Mouse (Mus musculus): ENCODE measurements at regions not wholly inside any gene's neighbourhood (a gene's known extent, or its start where the extent isn't known, plus 50 kb on each side); places are given as distances from the start of the nearest gene placed in this dataset.

GRCm38 (mm10) chr3:9373896-9374295 lies 236.0 kb downstream of the Zfp704 start:
- no peaks in the 10 kb centered on the region for H3K36me3 ChIP-seq
- 78% methylated on average over 1 of the region's 1 CpGs for WGBS
- no peak overlapping the region for H3K4me3 ChIP-seq
- H3K4me1 ChIP-seq: no peaks in the 10 kb centered on the region
- no peaks in the 10 kb centered on the region for H3K27me3 ChIP-seq
- ATAC-seq (ENCODE audit: low FRiP score, low read depth): no peak
- no peak overlapping the region for H3K9ac ChIP-seq
- no peak overlapping the region for H3K27ac ChIP-seq
- H3K9me3 ChIP-seq: peaks cover 5% of the 10 kb centered on the region; the same call in 1 of the 2 replicates
- H3K4me2 ChIP-seq (replicated peaks): no peak overlapping the region

- Histone ChIP-seq H3K4me1 (no peaks in the 10 kb centered on the region), H3K27me3 (no peaks in the 10 kb centered on the region), H3K36me3 (no peaks in the 10 kb centered on the region), H3K4me2 (replicated peaks) (no peak overlapping the region), H3K9ac (no peak overlapping the region), H3K4me3 (no peak overlapping the region), H3K27ac (no peak overlapping the region), H3K9me3 (no peaks in the 10 kb centered on the region; the same call in 1 of the 2 replicates)
- WGBS: 84% methylated on average over 2 of the region's 2 CpGs
- ATAC-seq (ENCODE audit: low FRiP score, low read depth): no peak
Measured at GRCm38 (mm10) chr3:9370096-9370495, 239.8 kb downstream of the Zfp704 start.

GRCm38 (mm10) chr3:9365791-9366190 lies 244.1 kb downstream of the Zfp704 start:
- Histone ChIP-seq H3K9ac (no peak overlapping the region), H3K27ac (no peak overlapping the region), H3K9me3 (no peaks in the 10 kb centered on the region; the same call in 1 of the 2 replicates), H3K27me3 (no peaks in the 10 kb centered on the region), H3K36me3 (no peaks in the 10 kb centered on the region), H3K4me3 (no peak overlapping the region), H3K4me2 (replicated peaks) (no peak overlapping the region), H3K4me1 (no peaks in the 10 kb centered on the region)
- 80% methylated on average over 9 of the region's 9 CpGs for WGBS
- no peak for ATAC-seq (ENCODE audit: low FRiP score, low read depth)

- H3K4me1 ChIP-seq: no peaks in the 10 kb centered on the region
- H3K27me3 ChIP-seq: no peaks in the 10 kb centered on the region
- H3K4me3 ChIP-seq: no peak overlapping the region
- no peak overlapping the region for H3K9ac ChIP-seq
- no peak overlapping the region for H3K4me2 ChIP-seq (replicated peaks)
- no peak for ATAC-seq (ENCODE audit: low FRiP score, low read depth)
- no peaks in the 10 kb centered on the region for H3K9me3 ChIP-seq
- no peak overlapping the region for H3K27ac ChIP-seq
- no peaks in the 10 kb centered on the region for H3K36me3 ChIP-seq
- 91% methylated on average over 8 of the region's 8 CpGs for WGBS
Measured at GRCm38 (mm10) chr3:9359186-9359585, 250.7 kb downstream of the Zfp704 start.

GRCm38 (mm10) chr3:9358111-9358510 lies 251.8 kb downstream of the Zfp704 start:
- Histone ChIP-seq H3K36me3 (no peaks in the 10 kb centered on the region), H3K27me3 (no peaks in the 10 kb centered on the region), H3K4me2 (replicated peaks) (no peak overlapping the region), H3K4me3 (no peak overlapping the region), H3K9ac (no peak overlapping the region), H3K27ac (no peak overlapping the region), H3K9me3 (no peaks in the 10 kb centered on the region), H3K4me1 (peaks cover under 1% of the 10 kb centered on the region; the same call in 1 of the 2 replicates)
- ATAC-seq (ENCODE audit: low FRiP score, low read depth): no peak
- WGBS: 36% methylated on average over 12 of the region's 12 CpGs

GRCm38 (mm10) chr3:9357639-9358038 lies 252.2 kb downstream of the Zfp704 start:
- H3K4me3 ChIP-seq: no peak overlapping the region
- no peaks in the 10 kb centered on the region for H3K27me3 ChIP-seq
- H3K4me1 ChIP-seq: peaks cover 4% of the 10 kb centered on the region; the same call in 1 of the 2 replicates
- no peak for ATAC-seq (ENCODE audit: low FRiP score, low read depth)
- WGBS: 75% methylated on average over 2 of the region's 2 CpGs
- H3K27ac ChIP-seq: no peak overlapping the region
- H3K36me3 ChIP-seq: no peaks in the 10 kb centered on the region
- no peak overlapping the region for H3K4me2 ChIP-seq (replicated peaks)
- H3K9me3 ChIP-seq: no peaks in the 10 kb centered on the region
- H3K9ac ChIP-seq: no peak overlapping the region

GRCm38 (mm10) chr3:9355875-9356274 lies 254.0 kb downstream of the Zfp704 start:
- 58% methylated on average over 4 of the region's 4 CpGs for WGBS
- Histone ChIP-seq H3K4me2 (replicated peaks) (no peak overlapping the region), H3K4me3 (no peak overlapping the region), H3K36me3 (no peaks in the 10 kb centered on the region), H3K9me3 (no peaks in the 10 kb centered on the region), H3K27me3 (no peaks in the 10 kb centered on the region), H3K27ac (no peak overlapping the region), H3K4me1 (peaks cover 4% of the 10 kb centered on the region; the same call in 1 of the 2 replicates), H3K9ac (no peak overlapping the region)
- no peak for ATAC-seq (ENCODE audit: low FRiP score, low read depth)

GRCm38 (mm10) chr3:9354756-9355155 lies 255.1 kb downstream of the Zfp704 start:
- H3K4me1 ChIP-seq: peaks cover 4% of the 10 kb centered on the region; the same call in 1 of the 2 replicates
- no peak overlapping the region for H3K9ac ChIP-seq
- H3K36me3 ChIP-seq: no peaks in the 10 kb centered on the region
- 76% methylated on average over 11 of the region's 11 CpGs for WGBS
- no peak overlapping the region for H3K4me3 ChIP-seq
- 0 out of 2 replicates have a peak, but pooled peaks cover 4% of the 10 kb centered on the region for H3K27me3 ChIP-seq
- no peak for ATAC-seq (ENCODE audit: low FRiP score, low read depth)
- H3K27ac ChIP-seq: no peak overlapping the region
- no peaks in the 10 kb centered on the region for H3K9me3 ChIP-seq
- H3K4me2 ChIP-seq (replicated peaks): no peak overlapping the region

- H3K27me3 ChIP-seq: peaks cover 21% of the 10 kb centered on the region
- H3K9ac ChIP-seq: no peak overlapping the region
- no peak overlapping the region for H3K4me2 ChIP-seq (replicated peaks)
- ATAC-seq (ENCODE audit: low FRiP score, low read depth): no peak
- no peaks in the 10 kb centered on the region for H3K9me3 ChIP-seq
- H3K4me1 ChIP-seq: peaks cover 10% of the 10 kb centered on the region
- WGBS: 56% methylated on average over 7 of the region's 7 CpGs
- H3K27ac ChIP-seq: no peak overlapping the region
- H3K36me3 ChIP-seq: no peaks in the 10 kb centered on the region
- no peak overlapping the region for H3K4me3 ChIP-seq
Measured at GRCm38 (mm10) chr3:9352251-9352650, 257.6 kb downstream of the Zfp704 start.

GRCm38 (mm10) chr3:9349822-9350221 lies 260.1 kb downstream of the Zfp704 start:
- Histone ChIP-seq H3K27me3 (peaks cover 33% of the 10 kb centered on the region), H3K27ac (no peak overlapping the region), H3K4me2 (replicated peaks) (no peak overlapping the region), H3K4me3 (no peak overlapping the region), H3K36me3 (no peaks in the 10 kb centered on the region), H3K9me3 (no peaks in the 10 kb centered on the region), H3K9ac (no peak overlapping the region), H3K4me1 (peaks cover 16% of the 10 kb centered on the region)
- ATAC-seq (ENCODE audit: low FRiP score, low read depth): no peak
- 90% methylated on average over 4 of the region's 4 CpGs for WGBS

- Histone ChIP-seq H3K9ac (peak overlapping the region; percentile 67), H3K4me2 (replicated peaks) (peak overlapping the region; percentile 97), H3K27me3 (peaks cover 33% of the 10 kb centered on the region), H3K4me1 (peaks cover 18% of the 10 kb centered on the region), H3K4me3 (peak overlapping the region; percentile 56), H3K27ac (no peak overlapping the region), H3K36me3 (no peaks in the 10 kb centered on the region), H3K9me3 (no peaks in the 10 kb centered on the region)
- ATAC-seq (ENCODE audit: low FRiP score, low read depth): peak; percentile 73
- WGBS: 3% methylated on average over 15 of the region's 15 CpGs
Measured at GRCm38 (mm10) chr3:9347446-9347860, 262.4 kb downstream of the Zfp704 start.

- ATAC-seq (ENCODE audit: low FRiP score, low read depth): peak; percentile 69
- Histone ChIP-seq H3K9me3 (no peaks in the 10 kb centered on the region), H3K36me3 (no peaks in the 10 kb centered on the region), H3K4me3 (peak overlapping the region; percentile 56), H3K27ac (no peak overlapping the region), H3K9ac (peak overlapping the region; percentile 67), H3K4me1 (peaks cover 18% of the 10 kb centered on the region), H3K4me2 (replicated peaks) (peak overlapping the region; percentile 97), H3K27me3 (peaks cover 33% of the 10 kb centered on the region)
- WGBS: 1% methylated on average over 26 of the region's 27 CpGs
Measured at GRCm38 (mm10) chr3:9346857-9347445, 262.9 kb downstream of the Zfp704 start.

- Histone ChIP-seq H3K4me2 (replicated peaks) (peak overlapping the region; percentile 97), H3K27ac (no peak overlapping the region), H3K36me3 (no peaks in the 10 kb centered on the region), H3K9ac (peak overlapping the region; percentile 67), H3K9me3 (no peaks in the 10 kb centered on the region), H3K27me3 (peaks cover 33% of the 10 kb centered on the region), H3K4me3 (peak overlapping the region; percentile 56), H3K4me1 (peaks cover 24% of the 10 kb centered on the region)
- ATAC-seq (ENCODE audit: low FRiP score, low read depth): no peak
- WGBS: 3% methylated on average over 13 of the region's 13 CpGs
Measured at GRCm38 (mm10) chr3:9346356-9346755, 263.5 kb downstream of the Zfp704 start.
